Mouse (Mus musculus) stomach, postnatal 0 days (tissue): ENCODE measurements around the gene Sohlh1. TPM values are rescaled to one million over a fixed set of nuclear protein-coding genes. Genes with fewer than 3 reads are reported as not detected.
"Not testable (repeated sequence)": the region's sequence is repeated elsewhere in the genome, so short reads cannot be mapped to it uniquely, and the experiment has no call there.

ENCODE experiments used
- ATAC-seq: fragments of 200-750 bp; cut with Nextera tagmentation; 2 replicates; pipeline ENCODE4 v1.8.0; 2017; ENCODE audit not compliant: low FRiP score, low TSS enrichment
- DNase-seq: peaks from one replicate; pipeline ENCODE4 v3.0.0-alpha.2; 2016; ENCODE audit warnings: low spot score
- H3K27ac ChIP-seq: fragments of 300-500 bp; sonication (generic); replicated peaks from 2 replicates; pipeline ENCODE4 v1.5.1; 2014; ENCODE audit warnings: mild to moderate bottlenecking, control low read depth
- H3K27me3 ChIP-seq: fragments of 300-500 bp; sonication (generic); 2 replicates; pipeline ENCODE4 v1.6.1; 2014; ENCODE audit warnings: low read length; ENCODE audit not compliant: control insufficient read depth, insufficient read depth
- H3K36me3 ChIP-seq: fragments of 300-500 bp; sonication (generic); 2 replicates; pipeline ENCODE4 v1.6.1; 2014; ENCODE audit warnings: low read length, mixed read lengths; ENCODE audit not compliant: control insufficient read depth, insufficient read depth
- H3K4me1 ChIP-seq: fragments of 300-500 bp; sonication (generic); replicated peaks from 2 replicates; pipeline ENCODE4 v1.6.1; 2014; ENCODE audit warnings: antibody characterized with exemption; ENCODE audit not compliant: control insufficient read depth, insufficient read depth
- H3K4me2 ChIP-seq: fragments of 300-500 bp; sonication (generic); replicated peaks from 2 replicates; pipeline ENCODE4 v1.6.1; 2014; ENCODE audit warnings: low read depth, mild to moderate bottlenecking, control low read depth, moderate library complexity
- H3K4me3 ChIP-seq: fragments of 300-500 bp; sonication (generic); 2 replicates; pipeline ENCODE4 v1.5.1; 2014; ENCODE audit warnings: low read depth, low read length, control low read depth
- H3K9ac ChIP-seq: fragments of 300-500 bp; sonication (generic); 2 replicates; pipeline ENCODE4 v1.6.1; 2014; ENCODE audit warnings: mild to moderate bottlenecking, low read length, control low read depth, mixed read lengths
- H3K9me3 ChIP-seq: fragments of 300-500 bp; sonication (generic); 2 replicates; pipeline ENCODE4 v1.6.1; 2016; ENCODE audit warnings: low read length; ENCODE audit not compliant: control insufficient read depth
- CTCF ChIP-seq: IDR thresholded peaks from 2 replicates; pipeline ENCODE4 v1.5.1; 2016; ENCODE audit warnings: antibody characterized with exemption, low read depth, mild to moderate bottlenecking, moderate library complexity
- EP300 ChIP-seq: optimal IDR thresholded peaks from 2 replicates; pipeline ENCODE3; 2016; ENCODE audit warnings: antibody characterized with exemption
- WGBS: fragments of 180-500 bp; shearing (Covaris S2); extraction: QIAGEN DNeasy Blood & Tissue Kit; methylation state at CpG from one replicate; pipeline ENCODE4 v1.1.7; 2014; 5-methylcytosine and 5-hydroxymethylcytosine counted together
- polyA plus RNA-seq: library from polyadenylated mRNA; unstranded; fragments of >200 nt; fragmentation: Nextera tagmentation; extraction: Ambion mirVana; gene quantifications from 2 replicates; pipeline ENCODE4 v1.2.1, GENCODE M21; 2015

Gene Sohlh1
- polyA plus RNA-seq, 1 experiment from 2014 or later, result 0.10 TPM

GRCm38 (mm10) chr2:25836291-25836690 lies 10.8 kb downstream of the Sohlh1 start:
- no peak overlapping the region for H3K9ac ChIP-seq
- ATAC-seq (peak; percentile 79), DNase-seq (peak; percentile 83)
- H3K4me2 ChIP-seq, result no peak overlapping the region
- no peak for TF ChIP-seq EP300
- TF ChIP-seq CTCF, result peak; percentile 94
- H3K4me3 ChIP-seq, result no peak overlapping the region
- no peak overlapping the region for H3K27ac ChIP-seq
- WGBS, result 25% methylated on average over 5 of the region's 5 CpGs
- H3K27me3 ChIP-seq, result no peaks in the 10 kb centered on the region
- no peaks in the 10 kb centered on the region for H3K4me1 ChIP-seq
- no peaks in the 10 kb centered on the region for H3K9me3 ChIP-seq
- no peaks in the 10 kb centered on the region for H3K36me3 ChIP-seq

DNA sequence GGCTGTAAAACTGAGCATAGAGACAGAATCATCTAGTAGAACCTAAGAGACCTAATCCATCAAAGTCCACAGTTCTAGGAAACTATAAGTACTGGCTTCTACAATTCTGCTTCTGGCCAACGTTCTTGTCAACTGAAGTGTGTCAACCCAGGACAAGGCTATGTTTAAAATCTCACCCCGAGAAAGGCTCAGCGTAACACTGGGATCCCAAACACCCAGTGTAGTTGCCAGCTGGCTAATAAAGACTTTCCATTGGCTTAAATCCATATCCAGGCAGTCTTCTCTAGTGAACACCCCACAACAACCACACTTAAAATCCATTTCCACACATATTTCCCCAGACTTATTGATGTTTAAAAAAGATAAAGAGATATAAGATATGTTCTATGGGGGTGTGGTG lies 16.3 kb downstream of the Sohlh1 start:
- Histone ChIP-seq H3K9ac (no peak overlapping the region), H3K27me3 (no peaks in the 10 kb centered on the region), H3K4me1 (no peaks in the 10 kb centered on the region), H3K4me3 (no peak overlapping the region), H3K4me2 (no peak overlapping the region), H3K36me3 (no peaks in the 10 kb centered on the region), H3K27ac (no peak overlapping the region), H3K9me3 (no peaks in the 10 kb centered on the region)
- TF ChIP-seq CTCF (no peak), EP300 (no peak)
- ATAC-seq, result no peak
- WGBS, result 42% methylated on average over 3 of the region's 3 CpGs
- no peak for DNase-seq

GRCm38 (mm10) chr2:25828344-25828947 lies 18.6 kb downstream of the Sohlh1 start:
- Histone ChIP-seq H3K27ac (no peak overlapping the region), H3K9me3 (no peaks in the 10 kb centered on the region), H3K4me3 (no peak overlapping the region), H3K27me3 (no peaks in the 10 kb centered on the region), H3K36me3 (no peaks in the 10 kb centered on the region), H3K9ac (no peak overlapping the region), H3K4me2 (no peak overlapping the region), H3K4me1 (no peaks in the 10 kb centered on the region)
- 78% methylated on average over 8 of the region's 8 CpGs for WGBS
- DNase-seq (no peak), ATAC-seq (no peak)
- 0 out of 2 replicates have a peak, but pooled peaks have one; percentile 2 for TF ChIP-seq CTCF
- TF ChIP-seq EP300, result no peak

DNA sequence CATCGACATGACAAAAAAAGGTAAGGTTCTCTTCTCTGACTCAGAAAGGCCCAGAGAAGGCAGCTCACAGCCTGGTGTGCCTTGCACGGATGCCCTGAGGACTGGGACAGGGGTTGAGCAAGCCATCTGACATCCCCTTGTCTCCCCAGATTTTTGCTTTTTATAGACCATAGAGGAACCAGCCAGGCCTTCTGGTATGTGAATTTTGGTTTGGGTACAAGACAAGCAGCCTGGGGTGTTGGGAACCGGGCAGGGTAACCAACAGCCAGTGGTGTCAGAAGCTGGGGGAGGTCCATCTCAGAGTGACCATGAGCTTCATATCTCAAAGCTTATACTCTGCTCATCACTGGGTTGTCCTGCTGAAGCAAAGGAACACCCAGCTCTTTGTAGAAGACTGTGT lies 22.3 kb downstream of the Sohlh1 start:
- ATAC-seq (no peak), DNase-seq (no peak)
- 74% methylated on average over 3 of the region's 3 CpGs for WGBS
- Histone ChIP-seq H3K9ac (no peak overlapping the region), H3K27ac (no peak overlapping the region), H3K27me3 (no peaks in the 10 kb centered on the region), H3K36me3 (no peaks in the 10 kb centered on the region), H3K4me1 (no peaks in the 10 kb centered on the region), H3K4me2 (no peak overlapping the region), H3K9me3 (no peaks in the 10 kb centered on the region), H3K4me3 (no peak overlapping the region)
- TF ChIP-seq CTCF (no peak), EP300 (no peak)

DNA sequence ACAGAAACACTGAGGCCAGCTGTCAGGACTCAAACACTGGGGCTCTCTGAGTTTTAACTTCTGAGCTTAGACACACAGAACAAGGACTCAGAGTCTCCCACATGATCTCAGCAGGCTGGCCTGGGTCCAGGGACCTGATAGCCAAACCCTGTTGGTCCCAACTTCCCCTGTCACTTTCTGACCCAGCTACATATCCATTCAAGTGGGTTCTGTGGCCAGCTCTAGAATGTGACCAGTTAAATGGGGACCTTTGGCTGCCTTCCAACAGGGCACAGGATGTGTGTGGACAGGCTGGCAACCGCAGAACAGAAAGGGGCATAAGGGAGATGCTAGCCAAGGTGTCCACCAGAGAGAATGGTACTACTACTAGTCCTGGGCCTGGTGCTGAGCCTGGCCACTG lies 24.2 kb downstream of the Sohlh1 start, which contains the start of gene Lcn9:
Gene Lcn9, plus strand, starts transcription at position 348 of the 400 bp plus-strand sequence.
- Histone ChIP-seq H3K4me1 (no peaks in the 10 kb centered on the region), H3K36me3 (no peaks in the 10 kb centered on the region), H3K27ac (no peak within 1 kb of the TSS), H3K4me2 (no peak within 1 kb of the TSS), H3K27me3 (no peaks in the 10 kb centered on the region), H3K4me3 (no peak within 1 kb of the TSS), H3K9ac (no peak within 1 kb of the TSS), H3K9me3 (no peaks in the 10 kb centered on the region)
- TF ChIP-seq EP300 (no peak), CTCF (no peak)
- no peak for DNase-seq
- ATAC-seq, result no peak
- 76% methylated on average over 1 of the region's 1 CpGs for WGBS

GRCm38 (mm10) chr2:25815748-25816147 lies 31.3 kb downstream of the Sohlh1 start, which contains the start of gene Glt6d1:
Gene Glt6d1, minus strand, starts transcription at chr2:25815848.
- 74% methylated on average over 1 of the region's 1 CpGs for WGBS
- H3K27me3 ChIP-seq, H3K4me3 ChIP-seq, H3K9ac ChIP-seq, H3K36me3 ChIP-seq, H3K4me1 ChIP-seq, H3K4me2 ChIP-seq, DNase-seq, ATAC-seq, H3K9me3 ChIP-seq, H3K27ac ChIP-seq: not testable (repeated sequence)
